Mouse (Mus musculus): ENCODE data around the gene Krtap17-1.

GRCm38 (mm10) chr11:99986180-99986647 is 7.6 kb downstream of the Krtap17-1 start, which contains the start of gene Krtap16-1:
- TF ChIP-seq CTCF (IDR thresholded peaks at IDR 0.05; ENCODE audit: extremely low read depth, insufficient read depth, insufficient read length, insufficient replicate concordance) = no peak
- no peak for TF ChIP-seq POLR2A (IDR thresholded peaks at IDR 0.05; ENCODE audit: low read depth, low read length)
